Comparison of ENCODE assay signal across 10 mouse cellular contexts in genomic region chr12:76803700-76804252, GRCm38 (mm10). TPM values are rescaled to one million over a fixed set of nuclear protein-coding genes. Genes with fewer than 3 reads are reported as not detected.
DNase-seq lines count a peak whose midpoint lies in the region; ATAC-seq lines count a peak whose summit lies in the region.
"Had no signal": no experiment of that assay in that cellular context is flagged by ENCODE, and none has a peak within 500 bp of the region (broad histone marks: within the 10 kb centered on the region; RNA-seq: fewer than 3 reads in every experiment).

No protein-coding gene starts in this region.

- ATAC-seq in neural tube, embryonic 15.5 days (ENCODE audit: low FRiP score): no peak
- 0 out of 2 replicates have a peak, but pooled peaks have one; percentile 50 for ATAC-seq in embryonic facial prominence, embryonic 11.5 days (replicated peaks; ENCODE audit: insufficient number of reproducible peaks, low FRiP score, low TSS enrichment, low read depth)
- 0 out of 2 replicates have a peak, but pooled peaks have one; percentile 44 for ATAC-seq in limb, embryonic 12.5 days (ENCODE audit: insufficient number of reproducible peaks, insufficient read depth, low FRiP score, low TSS enrichment, low read depth)

- WGBS in neural tube, embryonic 15.5 days: 58% methylated on average over 7 of the region's 7 CpGs
- WGBS in embryonic facial prominence, embryonic 11.5 days: 55% methylated on average over 7 of the region's 7 CpGs
- 48% methylated on average over 7 of the region's 7 CpGs for WGBS in limb, embryonic 12.5 days

- no peak overlapping the region for H3K4me3 ChIP-seq in neural tube, embryonic 15.5 days (replicated peaks)
- no peak overlapping the region for H3K4me3 ChIP-seq in embryonic facial prominence, embryonic 11.5 days (ENCODE audit: low read depth, low read length)
- no peak overlapping the region for H3K4me3 ChIP-seq in limb, embryonic 12.5 days (replicated peaks)
- H3K4me3 ChIP-seq: embryonic facial prominence, embryonic 13.5 days; neural tube, embryonic 12.5 days had no signal

- H3K9ac ChIP-seq in neural tube, embryonic 15.5 days (replicated peaks): no peak overlapping the region
- no peak overlapping the region for H3K9ac ChIP-seq in embryonic facial prominence, embryonic 11.5 days (replicated peaks; ENCODE audit: low read length)
- no peak overlapping the region for H3K9ac ChIP-seq in limb, embryonic 12.5 days (replicated peaks)
- H3K9ac ChIP-seq: embryonic facial prominence, embryonic 13.5 days; neural tube, embryonic 12.5 days had no signal

- H3K4me2 ChIP-seq in neural tube, embryonic 15.5 days: no peak overlapping the region
- no peak overlapping the region for H3K4me2 ChIP-seq in embryonic facial prominence, embryonic 11.5 days (ENCODE audit: low read depth, low read length)
- H3K4me2 ChIP-seq in limb, embryonic 12.5 days: no peak overlapping the region
- H3K4me2 ChIP-seq: embryonic facial prominence, embryonic 13.5 days; neural tube, embryonic 12.5 days had no signal

- DNase-seq in neural tube, embryonic 10.5 days (ENCODE audit: extremely low spot score, low spot score): peak; percentile 41
- peak; percentile 48 for DNase-seq in adrenal gland, postnatal 25 days
- peak; percentile 71 for DNase-seq in embryonic facial prominence, embryonic 11.5 days (ENCODE audit: low spot score)
- peak; percentile 74 for DNase-seq in heart, postnatal 4 days
- DNase-seq in naive thymus-derived CD4-positive, alpha-beta T cell, adult 2 months (ENCODE audit: low read depth): peak; percentile 71
- DNase-seq in urinary bladder, postnatal 25 days (ENCODE audit: low spot score): no peak

- peaks cover 16% of the 10 kb centered on the region for H3K36me3 ChIP-seq in neural tube, embryonic 15.5 days
- H3K36me3 ChIP-seq in embryonic facial prominence, embryonic 11.5 days (replicated peaks; ENCODE audit: control insufficient read depth, insufficient read depth, low read depth, low read length): no peaks in the 10 kb centered on the region
- no peaks in the 10 kb centered on the region; the same call in 1 of the 2 replicates for H3K36me3 ChIP-seq in limb, embryonic 12.5 days
- H3K36me3 ChIP-seq: neural tube, embryonic 12.5 days had no signal

- no peak overlapping the region for H3K27ac ChIP-seq in neural tube, embryonic 15.5 days (replicated peaks)
- no peak overlapping the region for H3K27ac ChIP-seq in embryonic facial prominence, embryonic 11.5 days (replicated peaks; ENCODE audit: low read depth, low read length)
- no peak overlapping the region for H3K27ac ChIP-seq in limb, embryonic 12.5 days
- H3K27ac ChIP-seq: embryonic facial prominence, embryonic 13.5 days; neural tube, embryonic 12.5 days had no signal

- H3K27me3 ChIP-seq in neural tube, embryonic 15.5 days (replicated peaks): no peaks in the 10 kb centered on the region
- H3K27me3 ChIP-seq in embryonic facial prominence, embryonic 11.5 days (ENCODE audit: control insufficient read depth, insufficient read depth, low read length): no peaks in the 10 kb centered on the region
- no peaks in the 10 kb centered on the region for H3K27me3 ChIP-seq in limb, embryonic 12.5 days
- H3K27me3 ChIP-seq: embryonic facial prominence, embryonic 13.5 days; neural tube, embryonic 12.5 days had no signal

- no peaks in the 10 kb centered on the region for H3K4me1 ChIP-seq in neural tube, embryonic 15.5 days
- no peaks in the 10 kb centered on the region for H3K4me1 ChIP-seq in embryonic facial prominence, embryonic 11.5 days (ENCODE audit: control insufficient read depth, insufficient read depth, low read length)
- 0 out of 2 replicates have a peak, but pooled peaks cover under 1% of the 10 kb centered on the region for H3K4me1 ChIP-seq in limb, embryonic 12.5 days (replicated peaks)
- H3K4me1 ChIP-seq: embryonic facial prominence, embryonic 13.5 days; neural tube, embryonic 12.5 days had no signal

- H3K9me3 ChIP-seq in neural tube, embryonic 15.5 days (replicated peaks): no peaks in the 10 kb centered on the region
- H3K9me3 ChIP-seq in embryonic facial prominence, embryonic 11.5 days (replicated peaks; ENCODE audit: control insufficient read depth, low read length): no peaks in the 10 kb centered on the region
- no peaks in the 10 kb centered on the region for H3K9me3 ChIP-seq in limb, embryonic 12.5 days
- H3K9me3 ChIP-seq: embryonic facial prominence, embryonic 13.5 days; neural tube, embryonic 12.5 days had no signal

RNA-seq across cellular contexts. Expression of gene Gpx2, which starts 8.4 kb away (rescaled TPM):
- polyA plus RNA-seq in neural tube, embryonic 15.5 days (2015; fragmentation: Nextera tagmentation; extraction: Ambion mirVana): 0.28 and 4.2 TPM in 2 replicates
- not detected in 2 replicates for total RNA-seq in adrenal gland, postnatal 25 days (2021)
- polyA plus RNA-seq in embryonic facial prominence, embryonic 11.5 days (2014; fragmentation: Nextera tagmentation; extraction: Ambion mirVana): 0.93 and 1.2 TPM in 2 replicates
- not detected for total RNA-seq in heart, postnatal 4 days (2021)
- polyA plus RNA-seq in limb, embryonic 12.5 days (2016; fragmentation: Nextera tagmentation; extraction: Ambion mirVana): 0.65 and 1.2 TPM in 2 replicates
- polyA plus RNA-seq: neural tube, embryonic 12.5 days had no signal

RNA-seq across cellular contexts. Expression of gene Rab15, which starts 18.9 kb away (rescaled TPM):
- 43.6 and 45.8 TPM in 2 replicates for polyA plus RNA-seq in neural tube, embryonic 15.5 days (2015; fragmentation: Nextera tagmentation; extraction: Ambion mirVana)
- total RNA-seq in adrenal gland, postnatal 25 days (2021): 1.6 and 3.3 TPM in 2 replicates
- polyA plus RNA-seq in embryonic facial prominence, embryonic 11.5 days (2014; fragmentation: Nextera tagmentation; extraction: Ambion mirVana): 11.5 and 14.3 TPM in 2 replicates
- 1 to 10 TPM; 2.6 to 3.6 TPM for total RNA-seq in heart, postnatal 4 days (2021)
- polyA plus RNA-seq in limb, embryonic 12.5 days (2016; fragmentation: Nextera tagmentation; extraction: Ambion mirVana): 17.6 and 18.6 TPM in 2 replicates

RNA-seq across cellular contexts. Expression of gene Fntb, which starts 38.4 kb away (rescaled TPM):
- polyA plus RNA-seq in neural tube, embryonic 15.5 days (2015; fragmentation: Nextera tagmentation; extraction: Ambion mirVana): 41.5 and 43.9 TPM in 2 replicates
- 11.1 and 15.0 TPM in 2 replicates for total RNA-seq in adrenal gland, postnatal 25 days (2021)
- polyA plus RNA-seq in embryonic facial prominence, embryonic 11.5 days (2014; fragmentation: Nextera tagmentation; extraction: Ambion mirVana): 44.6 and 47.7 TPM in 2 replicates
- 10 to 100 TPM; 18.4 to 20.7 TPM for total RNA-seq in heart, postnatal 4 days (2021)
- polyA plus RNA-seq in limb, embryonic 12.5 days (2016; fragmentation: Nextera tagmentation; extraction: Ambion mirVana): 41.7 and 45.4 TPM in 2 replicates

RNA-seq across cellular contexts. Expression of gene Churc1, which starts 38.4 kb away (rescaled TPM):
- polyA plus RNA-seq in neural tube, embryonic 15.5 days (2015; fragmentation: Nextera tagmentation; extraction: Ambion mirVana): 163 and 173 TPM in 2 replicates
- total RNA-seq in adrenal gland, postnatal 25 days (2021): 62.5 and 83.0 TPM in 2 replicates
- polyA plus RNA-seq in embryonic facial prominence, embryonic 11.5 days (2014; fragmentation: Nextera tagmentation; extraction: Ambion mirVana): 69.8 and 87.6 TPM in 2 replicates
- total RNA-seq in heart, postnatal 4 days (2021): 10 to 100 TPM; 83.0 to 86.7 TPM
- polyA plus RNA-seq in limb, embryonic 12.5 days (2016; fragmentation: Nextera tagmentation; extraction: Ambion mirVana): 85.5 and 87.2 TPM in 2 replicates
